Mouse (Mus musculus): ENCODE data around the gene Tubb2a.

DNA sequence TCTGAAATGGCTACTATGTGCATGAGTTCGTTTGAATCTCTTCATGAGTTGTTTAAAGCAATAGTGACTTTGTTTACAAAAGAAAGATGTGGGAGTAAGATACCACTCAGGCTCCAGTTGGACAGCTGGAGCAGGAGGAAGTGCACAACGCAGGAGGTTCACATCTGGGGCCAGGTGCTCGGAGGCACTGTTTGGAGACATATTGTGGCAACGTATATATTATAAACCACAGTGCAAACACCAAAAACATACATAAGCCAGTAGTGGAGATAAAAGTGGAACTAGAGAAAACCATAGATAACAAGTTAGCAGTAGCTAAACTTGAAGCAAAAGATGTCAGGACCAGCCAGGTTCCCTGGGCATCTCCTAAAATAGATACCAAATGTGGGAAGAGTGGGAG is 41.6 kb upstream of the Tubb2a start:
- TF ChIP-seq CTCF (IDR thresholded peaks at IDR 0.05; ENCODE audit: control insufficient read depth, insufficient read depth, low read length) (no peak), POLR2A (IDR thresholded peaks at IDR 0.05; ENCODE audit: borderline replicate concordance, control insufficient read depth, low read depth, low read length) (no peak)

Data from bone marrow, adult 2 months (tissue).